Mouse (Mus musculus) MEL (cell line): ENCODE measurements around the gene Serinc3. TPM values are rescaled to one million over a fixed set of nuclear protein-coding genes. Genes with fewer than 3 reads are reported as not detected.

Source experiments
- DNase-seq: peaks from one replicate; pipeline ENCODE4 v3.0.0; 2011; ENCODE audit warnings: low read depth, low spot score
- H3K27ac ChIP-seq: 2 replicates; pipeline ENCODE4 v1.5.1; 2012; ENCODE audit warnings: low read depth, mild to moderate bottlenecking, control low read depth, low read length, moderate library complexity; ENCODE audit not compliant: control insufficient read depth
- H3K27me3 ChIP-seq, 2 experiments: fragments of 150-350 bp in 1 of 2; sonication (generic) in 1 of 2; 2 replicates each; pipeline ENCODE4 v1.6.1; 2012; ENCODE audit warnings: low read length in 2 of 2, mild to moderate bottlenecking in 2 of 2, improper control_type of control experiment in 1 of 2, moderate library complexity in 1 of 2; ENCODE audit not compliant: insufficient read depth in 2 of 2, control insufficient read depth in 1 of 2
- H3K36me3 ChIP-seq, 2 experiments: 2 replicates each; pipeline ENCODE4 v1.6.1; 2012 to 2014; ENCODE audit warnings: low read length in 2 of 2, improper control_type of control experiment in 1 of 2, inconsistent platforms in 1 of 2, mild to moderate bottlenecking in 1 of 2; ENCODE audit not compliant: insufficient read depth in 2 of 2, control insufficient read depth in 1 of 2
- H3K4me1 ChIP-seq, 2 experiments: fragments of 150-350 bp in 1 of 2; sonication (generic) in 1 of 2; 2 replicates each; pipeline ENCODE4 v1.6.1; 2012; ENCODE audit warnings: low read length in 2 of 2, improper control_type of control experiment in 1 of 2, mild to moderate bottlenecking in 1 of 2; ENCODE audit not compliant: insufficient read depth in 2 of 2, control insufficient read depth in 1 of 2
- H3K4me3 ChIP-seq, 2 experiments: fragments of 150-350 bp in 1 of 2; sonication (generic) in 1 of 2; 2 replicates each; pipeline ENCODE4 v1.5.1; 2012; ENCODE audit warnings: low read depth in 2 of 2, low read length in 2 of 2, mild to moderate bottlenecking in 2 of 2, moderate library complexity in 2 of 2, control low read depth in 1 of 2, improper control_type of control experiment in 1 of 2; ENCODE audit not compliant: control insufficient read depth in 1 of 2, insufficient read depth in 1 of 2
- H3K79me2 ChIP-seq: 2 replicates; pipeline ENCODE4 v1.6.1; 2012; ENCODE audit warnings: mild to moderate bottlenecking, low read length, moderate library complexity; ENCODE audit not compliant: control insufficient read depth, poor library complexity, insufficient read depth
- H3K9ac ChIP-seq: 2 replicates; pipeline ENCODE4 v1.6.1; 2012; ENCODE audit warnings: low read depth, mild to moderate bottlenecking, control low read depth, low read length, moderate library complexity; ENCODE audit not compliant: control insufficient read depth, poor library complexity, severe bottlenecking
- H3K9me3 ChIP-seq: fragments of 150-350 bp; sonication (generic); replicated peaks from 2 replicates; pipeline ENCODE4 v1.6.1; 2012; ENCODE audit warnings: mild to moderate bottlenecking, low read length, improper control_type of control experiment, moderate library complexity; ENCODE audit not compliant: insufficient read depth
- CHD1 ChIP-seq: IDR thresholded peaks from 2 replicates; pipeline ENCODE4 v1.6.1; 2012; ENCODE audit warnings: low read depth, mild to moderate bottlenecking, inconsistent platforms, low read length, improper control_type of control experiment
- CTCF ChIP-seq, 3 experiments: IDR thresholded peaks in 2 of 3; conservative IDR thresholded peaks in 1 of 3; 2 replicates each; pipeline ENCODE4 v1.5.1; 2011 to 2012; ENCODE audit warnings: low read length in 3 of 3, low read depth in 2 of 3, mild to moderate bottlenecking in 2 of 3, improper control_type of control experiment in 1 of 3, inconsistent platforms in 1 of 3, mixed read lengths in 1 of 3, moderate library complexity in 1 of 3; ENCODE audit not compliant: control insufficient read depth in 1 of 3, insufficient read depth in 1 of 3, poor library complexity in 1 of 3, severe bottlenecking in 1 of 3
- E2F4 ChIP-seq: IDR thresholded peaks from 2 replicates; pipeline ENCODE4 v1.6.1; 2011; ENCODE audit warnings: low read depth, low read length, improper control_type of control experiment, borderline replicate concordance
- EP300 ChIP-seq, 2 experiments: IDR thresholded peaks; 2 replicates each; pipeline ENCODE4 v1.6.1; 2011; ENCODE audit warnings: improper control_type of control experiment in 2 of 2, low read length in 2 of 2, low read depth in 1 of 2, mild to moderate bottlenecking in 1 of 2
- ETS1 ChIP-seq: IDR thresholded peaks from 2 replicates; pipeline ENCODE4 v1.6.1; 2012; ENCODE audit warnings: low read depth, mild to moderate bottlenecking, inconsistent platforms, low read length, improper control_type of control experiment, moderate library complexity
- GABPA ChIP-seq: IDR thresholded peaks from 2 replicates; pipeline ENCODE4 v1.6.1; 2012; ENCODE audit warnings: low read depth, mild to moderate bottlenecking, inconsistent platforms, low read length, improper control_type of control experiment, moderate library complexity
- MAX ChIP-seq: IDR thresholded peaks from 2 replicates; pipeline ENCODE4 v1.6.1; 2011; ENCODE audit warnings: low read length, improper control_type of control experiment
- MEF2A ChIP-seq: IDR thresholded peaks from 2 replicates; pipeline ENCODE4 v1.6.1; 2014; ENCODE audit warnings: low read depth, mild to moderate bottlenecking, inconsistent platforms, low read length, improper control_type of control experiment; ENCODE audit not compliant: poor library complexity, insufficient replicate concordance, severe bottlenecking; ENCODE audit errors: extremely low read depth
- MYB ChIP-seq: IDR thresholded peaks from 2 replicates; pipeline ENCODE4 v1.6.1; 2011; ENCODE audit warnings: mild to moderate bottlenecking, low read depth, low read length, improper control_type of control experiment
- NELFE ChIP-seq: IDR thresholded peaks from 2 replicates; pipeline ENCODE4 v1.6.1; 2011; ENCODE audit warnings: low read depth, low read length, improper control_type of control experiment
- NRF1 ChIP-seq: IDR thresholded peaks from 2 replicates; pipeline ENCODE4 v1.6.1; 2014; ENCODE audit warnings: low read depth, mild to moderate bottlenecking, inconsistent platforms, low read length, improper control_type of control experiment, moderate library complexity; ENCODE audit not compliant: poor library complexity, insufficient read depth, severe bottlenecking
- POLR2AphosphoS2 ChIP-seq: IDR thresholded peaks from 2 replicates; pipeline ENCODE4 v1.6.1; 2011; ENCODE audit warnings: low read length, improper control_type of control experiment
- RAD21 ChIP-seq: IDR thresholded peaks from 2 replicates; pipeline ENCODE4 v1.6.1; 2011; ENCODE audit warnings: mild to moderate bottlenecking, low read depth, low read length, improper control_type of control experiment
- RCOR1 ChIP-seq: IDR thresholded peaks from 2 replicates; pipeline ENCODE4 v1.6.1; 2012; ENCODE audit warnings: low read depth, mild to moderate bottlenecking, inconsistent platforms, low read length, improper control_type of control experiment
- SMC3 ChIP-seq: IDR thresholded peaks from 2 replicates; pipeline ENCODE4 v1.6.1; 2011; ENCODE audit warnings: low read depth, low read length, improper control_type of control experiment
- USF2 ChIP-seq, 2 experiments: IDR thresholded peaks; 2 replicates each; pipeline ENCODE4 v1.6.1; 2011 to 2012; ENCODE audit warnings: improper control_type of control experiment in 2 of 2, low read length in 2 of 2, borderline replicate concordance in 1 of 2, inconsistent platforms in 1 of 2, low read depth in 1 of 2, mild to moderate bottlenecking in 1 of 2; ENCODE audit not compliant: insufficient read depth in 1 of 2
- ZC3H11A ChIP-seq: IDR thresholded peaks from 2 replicates; pipeline ENCODE4 v1.6.1; 2012; ENCODE audit warnings: low read depth, mild to moderate bottlenecking, inconsistent platforms, low read length, improper control_type of control experiment
- ZMIZ1 ChIP-seq: IDR thresholded peaks from 2 replicates; pipeline ENCODE4 v1.6.1; 2012; ENCODE audit warnings: low read depth, mild to moderate bottlenecking, inconsistent platforms, low read length, improper control_type of control experiment, moderate library complexity
- polyA plus RNA-seq, 2 experiments: library from polyadenylated mRNA; stranded (reverse) in 1 of 2; unstranded in 1 of 2; fragments of >175 nt in 1 of 2; fragments of >200 nt in 1 of 2; gene quantifications; 2 replicates each; pipeline versions ENCODE4 v1.2.1 to v1.2.4; 2012; ENCODE audit warnings: low replicate concordance in 2 of 2, low read depth in 1 of 2; ENCODE audit not compliant: insufficient read length in 2 of 2, insufficient read depth in 1 of 2, missing spikeins in 1 of 2
- total RNA-seq: library from RNA; depleted of rRNA; stranded (reverse); fragments of 300-350 nt; gene quantifications from 2 replicates; pipeline ENCODE4 v1.2.3, GENCODE M21; 2012

Serinc3 gene
- total and polyA plus RNA-seq, 3 experiments, result 348 to 650 (median 637) TPM

DNA sequence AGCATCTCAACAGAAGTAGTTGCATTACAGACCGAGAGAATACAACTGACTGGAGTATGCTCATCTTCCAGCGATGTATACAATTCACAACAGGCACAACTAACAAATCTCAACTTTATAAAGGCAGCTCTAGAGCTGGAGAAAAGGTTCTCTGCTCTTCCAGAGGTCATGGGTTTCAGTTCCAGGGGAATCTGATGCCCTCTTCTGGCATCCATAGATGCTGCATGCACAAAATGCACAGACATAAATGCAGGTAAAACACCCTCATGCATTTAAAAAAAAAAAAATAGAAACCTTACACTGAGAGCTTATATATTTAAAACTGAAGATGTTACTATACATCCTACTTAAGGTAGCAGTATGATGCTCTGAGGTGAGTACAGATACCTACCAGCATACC, 13.2 kb downstream of the Serinc3 start:
- Histone ChIP-seq H3K9ac (no peak overlapping the region), H3K27ac (no peak overlapping the region), H3K4me3 (no peak overlapping the region), H3K4me1 (peaks cover 0 to 11% of the 10 kb centered on the region in 2 experiments; a peak in 2 of 4 replicates), H3K36me3 (peaks cover 28 to 82% of the 10 kb centered on the region in 2 experiments), H3K27me3 (no peaks in the 10 kb centered on the region), H3K79me2 (peaks cover 7% of the 10 kb centered on the region; the same call in 1 of the 2 replicates), H3K9me3 (no peaks in the 10 kb centered on the region)
- TF ChIP-seq SMC3, result peak; percentile 2; the same call in 1 of the 2 replicates
- TF ChIP-seq RCOR1, result no peak
- TF ChIP-seq CTCF (IDR thresholded peaks at IDR 0.05 in 2 of 3, conservative IDR thresholded peaks at IDR 0.05 in 1 of 3; ENCODE audit: control insufficient read depth in 1 of 3, insufficient read depth in 1 of 3, low read depth in 2 of 3, low read length in 3 of 3, poor library complexity in 1 of 3, severe bottlenecking in 1 of 3), result peak in 1 of 3 experiments; percentile 11; a peak in 1 of 6 replicates
- TF ChIP-seq POLR2AphosphoS2, result no peak
- TF ChIP-seq MAX, result no peak
- no peak for DNase-seq

DNA sequence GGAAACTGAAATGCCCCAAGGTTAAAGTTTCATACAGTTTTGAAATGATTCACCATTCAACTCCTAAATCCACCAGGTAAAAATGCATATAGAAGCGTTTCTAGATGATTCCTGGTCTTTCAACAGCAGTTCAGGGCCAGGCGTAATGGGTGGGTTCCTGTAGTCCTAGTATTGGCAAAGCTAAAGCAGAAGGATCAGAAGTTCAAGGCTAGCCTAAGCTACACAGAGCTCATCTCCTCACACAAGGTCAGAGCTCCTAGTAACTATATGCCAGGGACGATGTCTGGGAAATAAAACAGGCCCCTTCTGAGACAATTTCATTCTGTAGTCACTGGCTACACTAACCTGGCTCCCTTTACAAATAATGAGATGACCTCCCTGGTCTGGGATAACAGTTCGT, 13.7 kb downstream of the Serinc3 start:
- no peak overlapping the region for H3K27ac ChIP-seq
- H3K27me3 ChIP-seq, result no peaks in the 10 kb centered on the region
- H3K79me2 ChIP-seq, result peaks cover 6% of the 10 kb centered on the region; the same call in 1 of the 2 replicates
- H3K4me3 ChIP-seq, result no peak overlapping the region
- H3K36me3 ChIP-seq, result peaks cover 24 to 82% of the 10 kb centered on the region in 2 experiments
- H3K9me3 ChIP-seq, result no peaks in the 10 kb centered on the region
- peaks cover 0 to 8% of the 10 kb centered on the region in 2 experiments; a peak in 1 of 4 replicates for H3K4me1 ChIP-seq
- no peak for DNase-seq
- no peak overlapping the region for H3K9ac ChIP-seq
- TF ChIP-seq ZC3H11A (no peak), SMC3 (no peak), NELFE (no peak), ETS1 (no peak), MYB (no peak), ZMIZ1 (no peak), USF2 (IDR thresholded peaks at IDR 0.05; ENCODE audit: borderline replicate concordance in 1 of 2, insufficient read depth in 1 of 2, low read depth in 1 of 2, low read length in 2 of 2) (no peak), GABPA (no peak), CHD1 (no peak), RCOR1 (no peak), MEF2A (no peak), RAD21 (no peak), EP300 (IDR thresholded peaks at IDR 0.05; ENCODE audit: low read depth in 1 of 2, low read length in 2 of 2) (no peak), NRF1 (no peak), E2F4 (no peak)
- TF ChIP-seq, all 39 proteins: peak for 0
